Mouse (Mus musculus): ENCODE measurements at regions not wholly inside any gene's neighbourhood (a gene's known extent, or its start where the extent isn't known, plus 50 kb on each side); places are given as distances from the start of the nearest gene placed in this dataset.

DNA sequence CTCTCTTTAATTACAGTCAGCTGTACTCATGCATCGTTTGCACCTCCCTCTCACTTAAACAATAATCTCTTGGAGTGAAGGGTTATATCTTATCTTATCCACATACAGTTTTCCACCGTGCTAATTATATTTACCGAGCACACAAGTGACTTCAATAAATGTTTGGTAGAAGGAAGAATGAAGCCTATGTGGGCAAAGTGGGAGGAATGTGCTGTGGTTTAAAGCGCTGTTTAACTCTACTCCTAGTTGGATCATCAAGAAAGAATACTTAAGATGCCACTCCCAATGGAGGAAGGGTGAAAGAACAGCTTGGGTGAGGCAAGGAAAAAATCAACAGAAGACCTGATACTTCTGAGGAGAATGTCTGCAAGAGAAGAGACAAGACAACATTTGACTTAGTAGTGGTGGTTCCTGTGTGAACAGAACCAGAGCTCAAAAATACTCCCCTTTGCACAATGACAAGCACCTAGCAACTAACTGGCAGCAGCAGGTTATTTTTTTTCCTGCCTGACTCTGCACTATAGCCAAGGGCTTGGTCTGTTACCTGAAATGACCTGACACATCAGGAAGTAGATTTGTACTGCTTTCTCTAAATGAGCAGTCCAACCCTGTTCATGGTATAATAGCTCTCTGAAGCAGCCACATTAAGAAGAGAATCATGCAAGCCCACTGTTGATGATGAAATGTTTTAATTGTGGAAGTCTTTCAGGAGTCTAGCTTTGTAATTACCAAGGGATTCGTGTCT, 424.6 kb upstream of the Nr3c2 start:
- Histone ChIP-seq H3K36me3 (ENCODE audit: control insufficient read depth, insufficient read depth, low read length) (no peaks in the 10 kb centered on the region), H3K4me3 (ENCODE audit: control insufficient read depth in 1 of 2, insufficient read depth in 1 of 2, low read depth in 1 of 2, low read length in 2 of 2) (no peak overlapping the region), H3K27ac (replicated peaks in 1 of 2; ENCODE audit: control insufficient read depth in 1 of 2, insufficient read depth in 1 of 2, low read depth in 2 of 2, low read length in 2 of 2) (no peak overlapping the region), H3K4me2 (ENCODE audit: low read length) (no peak overlapping the region), H3K9me3 (ENCODE audit: control insufficient read depth, low read length) (no peaks in the 10 kb centered on the region), H3K9ac (ENCODE audit: low read length) (no peak overlapping the region), H3K4me1 (ENCODE audit: control insufficient read depth in 2 of 2, insufficient read depth in 2 of 2, low read length in 2 of 2) (no peaks in the 10 kb centered on the region), H3K27me3 (ENCODE audit: control insufficient read depth, insufficient read depth, low read length) (no peaks in the 10 kb centered on the region)
- ATAC-seq (ENCODE audit: insufficient number of reproducible peaks, insufficient read depth, low FRiP score, low read depth), result no peak
- 52% methylated on average over 5 of the region's 5 CpGs for WGBS

DNA sequence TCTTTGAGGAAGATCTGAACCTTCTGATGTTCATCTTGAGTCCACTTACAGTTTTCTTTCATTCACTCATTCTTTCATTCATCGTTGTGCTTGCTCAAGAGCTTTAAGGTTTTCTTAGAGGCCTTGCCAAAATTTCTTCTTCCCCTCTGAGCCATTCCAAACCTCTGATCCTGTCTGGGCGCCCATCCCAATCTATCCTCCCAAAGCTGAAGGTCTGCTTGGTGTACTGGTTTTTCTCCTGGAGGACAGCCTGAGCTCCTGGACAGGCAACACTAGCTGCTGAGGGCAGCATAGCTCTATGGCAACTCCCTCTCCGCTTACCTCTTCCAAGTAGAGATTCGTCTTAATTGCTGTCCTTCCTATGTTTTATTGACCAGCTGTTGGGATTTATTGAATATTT, 420.3 kb upstream of the Nr3c2 start:
- Histone ChIP-seq H3K9ac (ENCODE audit: low read length) (no peak overlapping the region), H3K36me3 (ENCODE audit: control insufficient read depth, insufficient read depth, low read length) (no peaks in the 10 kb centered on the region), H3K4me2 (ENCODE audit: low read length) (no peak overlapping the region), H3K4me1 (ENCODE audit: control insufficient read depth in 2 of 2, insufficient read depth in 2 of 2, low read length in 2 of 2) (no peaks in the 10 kb centered on the region), H3K9me3 (ENCODE audit: control insufficient read depth, low read length) (no peaks in the 10 kb centered on the region), H3K27ac (replicated peaks in 1 of 2; ENCODE audit: control insufficient read depth in 1 of 2, insufficient read depth in 1 of 2, low read depth in 2 of 2, low read length in 2 of 2) (no peak overlapping the region), H3K27me3 (ENCODE audit: control insufficient read depth, insufficient read depth, low read length) (no peaks in the 10 kb centered on the region), H3K4me3 (ENCODE audit: control insufficient read depth in 1 of 2, insufficient read depth in 1 of 2, low read depth in 1 of 2, low read length in 2 of 2) (no peak overlapping the region)
- no peak for ATAC-seq (ENCODE audit: insufficient number of reproducible peaks, insufficient read depth, low FRiP score, low read depth)
- 77% methylated on average over 4 of the region's 4 CpGs for WGBS

DNA sequence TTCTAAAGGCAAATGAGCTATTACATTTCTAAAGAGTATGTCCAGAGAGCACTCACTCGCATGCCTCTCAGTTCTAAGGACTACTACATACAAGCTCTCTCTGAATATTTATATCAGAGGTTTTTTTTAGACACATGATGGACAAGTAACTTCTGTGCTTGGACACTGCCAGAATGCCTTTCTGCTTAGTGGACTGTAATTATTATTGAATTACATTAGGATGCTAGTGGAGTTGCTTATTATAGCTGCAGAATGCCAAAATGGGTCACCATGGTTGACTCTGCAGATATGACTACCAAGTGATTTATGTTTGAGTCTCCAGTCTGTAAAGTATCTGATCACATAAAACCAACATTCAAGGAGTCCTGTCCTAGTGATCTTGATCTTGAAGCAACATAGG, 395.6 kb upstream of the Nr3c2 start:
- H3K9ac ChIP-seq (ENCODE audit: low read length), result no peak overlapping the region
- ATAC-seq (ENCODE audit: insufficient number of reproducible peaks, insufficient read depth, low FRiP score, low read depth), result no peak
- no peak overlapping the region for H3K4me2 ChIP-seq (ENCODE audit: low read length)
- no peak overlapping the region for H3K27ac ChIP-seq (replicated peaks in 1 of 2; ENCODE audit: control insufficient read depth in 1 of 2, insufficient read depth in 1 of 2, low read depth in 2 of 2, low read length in 2 of 2)
- no peaks in the 10 kb centered on the region for H3K4me1 ChIP-seq (ENCODE audit: control insufficient read depth in 2 of 2, insufficient read depth in 2 of 2, low read length in 2 of 2)
- no peaks in the 10 kb centered on the region for H3K9me3 ChIP-seq (ENCODE audit: control insufficient read depth, low read length)
- H3K36me3 ChIP-seq (ENCODE audit: control insufficient read depth, insufficient read depth, low read length), result no peaks in the 10 kb centered on the region
- no peaks in the 10 kb centered on the region for H3K27me3 ChIP-seq (ENCODE audit: control insufficient read depth, insufficient read depth, low read length)
- no peak overlapping the region for H3K4me3 ChIP-seq (ENCODE audit: control insufficient read depth in 1 of 2, insufficient read depth in 1 of 2, low read depth in 1 of 2, low read length in 2 of 2)
- 62% methylated on average over 1 of the region's 1 CpGs for WGBS

DNA sequence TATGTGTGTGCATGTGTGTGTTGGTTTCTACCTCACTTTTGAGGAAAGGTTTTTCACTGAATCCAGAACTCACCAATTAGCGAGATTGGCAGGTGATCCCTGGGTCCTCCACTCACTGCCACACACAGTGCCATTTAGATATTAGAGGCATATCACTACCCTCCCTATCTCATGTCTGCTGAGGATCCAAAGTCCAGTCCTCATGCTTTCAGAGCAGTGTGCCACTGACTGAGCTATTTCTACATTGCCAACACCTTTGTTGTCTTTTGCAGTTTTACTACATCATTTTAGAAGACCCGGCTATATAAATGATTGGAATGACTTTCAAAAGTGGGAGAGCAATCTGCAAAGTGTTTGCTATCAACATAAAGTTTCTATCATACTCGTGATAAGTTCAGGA, 392.0 kb upstream of the Nr3c2 start:
- H3K4me1 ChIP-seq (ENCODE audit: control insufficient read depth in 2 of 2, insufficient read depth in 2 of 2, low read length in 2 of 2), result no peaks in the 10 kb centered on the region
- no peak overlapping the region for H3K4me2 ChIP-seq (ENCODE audit: low read length)
- no peak overlapping the region for H3K4me3 ChIP-seq (ENCODE audit: control insufficient read depth in 1 of 2, insufficient read depth in 1 of 2, low read depth in 1 of 2, low read length in 2 of 2)
- H3K9me3 ChIP-seq (ENCODE audit: control insufficient read depth, low read length), result no peaks in the 10 kb centered on the region
- WGBS, result 71% methylated on average over 3 of the region's 3 CpGs
- no peaks in the 10 kb centered on the region for H3K27me3 ChIP-seq (ENCODE audit: control insufficient read depth, insufficient read depth, low read length)
- ATAC-seq (ENCODE audit: insufficient number of reproducible peaks, insufficient read depth, low FRiP score, low read depth), result no peak
- H3K27ac ChIP-seq (replicated peaks in 1 of 2; ENCODE audit: control insufficient read depth in 1 of 2, insufficient read depth in 1 of 2, low read depth in 2 of 2, low read length in 2 of 2), result no peak overlapping the region
- no peak overlapping the region for H3K9ac ChIP-seq (ENCODE audit: low read length)
- no peaks in the 10 kb centered on the region for H3K36me3 ChIP-seq (ENCODE audit: control insufficient read depth, insufficient read depth, low read length)

DNA sequence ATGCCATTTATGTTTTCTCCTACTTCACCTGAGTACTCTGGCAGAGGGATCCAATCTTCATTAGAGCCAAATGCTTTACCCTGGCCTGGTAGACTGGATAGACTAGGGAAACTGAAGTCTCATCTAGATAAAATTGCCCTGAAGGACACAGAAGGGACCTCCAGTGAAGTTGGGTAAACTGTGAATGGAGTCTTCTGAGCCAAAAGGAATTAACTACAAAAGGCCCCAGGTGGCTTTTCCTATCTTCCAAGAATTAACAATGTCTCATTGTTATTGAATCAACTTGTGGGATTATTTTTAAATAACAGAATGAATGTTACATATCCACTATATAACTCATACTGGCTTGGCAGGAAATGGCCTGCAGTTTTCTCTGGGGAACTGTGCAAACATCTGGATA, 390.0 kb upstream of the Nr3c2 start:
- Histone ChIP-seq H3K4me1 (ENCODE audit: control insufficient read depth in 2 of 2, insufficient read depth in 2 of 2, low read length in 2 of 2) (no peaks in the 10 kb centered on the region), H3K9me3 (ENCODE audit: control insufficient read depth, low read length) (no peaks in the 10 kb centered on the region), H3K27ac (replicated peaks in 1 of 2; ENCODE audit: control insufficient read depth in 1 of 2, insufficient read depth in 1 of 2, low read depth in 2 of 2, low read length in 2 of 2) (no peak overlapping the region), H3K27me3 (ENCODE audit: control insufficient read depth, insufficient read depth, low read length) (no peaks in the 10 kb centered on the region), H3K4me2 (ENCODE audit: low read length) (no peak overlapping the region), H3K9ac (ENCODE audit: low read length) (no peak overlapping the region), H3K4me3 (ENCODE audit: control insufficient read depth in 1 of 2, insufficient read depth in 1 of 2, low read depth in 1 of 2, low read length in 2 of 2) (no peak overlapping the region), H3K36me3 (ENCODE audit: control insufficient read depth, insufficient read depth, low read length) (no peaks in the 10 kb centered on the region)
- no peak for ATAC-seq (ENCODE audit: insufficient number of reproducible peaks, insufficient read depth, low FRiP score, low read depth)

DNA sequence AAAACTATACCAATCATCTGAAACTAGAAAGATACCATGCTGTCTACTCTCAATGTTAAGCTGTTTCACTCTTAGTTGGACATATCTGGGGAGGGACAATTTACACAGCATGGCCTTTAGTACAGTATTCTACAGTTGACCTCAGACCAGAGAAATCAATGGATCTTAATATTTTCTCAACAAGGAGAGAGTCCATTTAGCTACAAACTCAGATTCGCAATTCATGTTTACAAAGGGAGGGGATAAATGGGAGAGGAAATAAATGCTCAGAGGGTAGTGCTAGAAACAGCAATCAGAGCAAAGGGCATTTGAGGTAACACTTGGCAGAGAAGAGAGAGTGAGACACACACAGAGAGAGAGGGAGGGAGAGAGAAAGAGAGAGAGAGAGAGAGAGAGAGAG, 385.1 kb upstream of the Nr3c2 start:
- H3K27me3 ChIP-seq (ENCODE audit: control insufficient read depth, insufficient read depth, low read length), result no peaks in the 10 kb centered on the region
- H3K36me3 ChIP-seq (ENCODE audit: control insufficient read depth, insufficient read depth, low read length), result no peaks in the 10 kb centered on the region
- H3K27ac ChIP-seq (replicated peaks in 1 of 2; ENCODE audit: control insufficient read depth in 1 of 2, insufficient read depth in 1 of 2, low read depth in 2 of 2, low read length in 2 of 2), result no peak overlapping the region
- H3K9ac ChIP-seq (ENCODE audit: low read length), result no peak overlapping the region
- no peaks in the 10 kb centered on the region for H3K9me3 ChIP-seq (ENCODE audit: control insufficient read depth, low read length)
- no peak overlapping the region for H3K4me2 ChIP-seq (ENCODE audit: low read length)
- ATAC-seq (ENCODE audit: insufficient number of reproducible peaks, insufficient read depth, low FRiP score, low read depth), result no peak
- H3K4me1 ChIP-seq (ENCODE audit: control insufficient read depth in 2 of 2, insufficient read depth in 2 of 2, low read length in 2 of 2), result no peaks in the 10 kb centered on the region
- WGBS, result 74% methylated on average over 1 of the region's 1 CpGs
- no peak overlapping the region for H3K4me3 ChIP-seq (ENCODE audit: control insufficient read depth in 1 of 2, insufficient read depth in 1 of 2, low read depth in 1 of 2, low read length in 2 of 2)

DNA sequence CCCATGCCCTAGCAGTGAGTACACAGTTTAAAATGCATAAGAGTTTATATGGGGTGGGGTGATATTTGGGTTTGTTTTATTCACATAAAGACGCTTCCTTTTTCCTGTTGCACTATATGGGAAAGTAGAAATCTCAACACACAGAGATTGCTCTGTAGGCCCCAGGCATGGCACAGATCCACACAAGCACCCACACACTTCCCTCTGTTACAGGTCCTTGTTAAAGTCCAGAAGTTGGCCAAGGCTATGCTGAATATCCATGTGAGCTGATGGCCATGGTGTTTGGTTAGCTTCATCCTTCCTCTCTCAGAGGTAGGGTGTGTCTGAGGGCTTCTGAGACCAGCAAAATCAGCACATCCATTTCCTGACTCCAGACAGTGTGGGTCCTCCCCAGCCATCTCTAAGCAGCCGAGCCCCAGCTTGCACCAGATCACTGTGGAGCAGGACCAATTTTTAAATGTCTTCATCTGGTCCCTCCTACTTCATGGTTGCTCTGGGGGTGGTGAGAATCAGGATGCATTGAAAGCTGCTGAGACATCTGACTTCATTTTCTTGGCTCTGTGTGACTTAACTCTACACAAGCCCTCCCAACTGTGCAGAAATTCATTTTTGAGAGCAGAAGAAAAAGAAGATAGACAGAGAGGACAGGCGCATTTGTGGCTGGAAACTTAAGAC, 360.3 kb upstream of the Nr3c2 start:
- 80% methylated on average over 3 of the region's 3 CpGs for WGBS

DNA sequence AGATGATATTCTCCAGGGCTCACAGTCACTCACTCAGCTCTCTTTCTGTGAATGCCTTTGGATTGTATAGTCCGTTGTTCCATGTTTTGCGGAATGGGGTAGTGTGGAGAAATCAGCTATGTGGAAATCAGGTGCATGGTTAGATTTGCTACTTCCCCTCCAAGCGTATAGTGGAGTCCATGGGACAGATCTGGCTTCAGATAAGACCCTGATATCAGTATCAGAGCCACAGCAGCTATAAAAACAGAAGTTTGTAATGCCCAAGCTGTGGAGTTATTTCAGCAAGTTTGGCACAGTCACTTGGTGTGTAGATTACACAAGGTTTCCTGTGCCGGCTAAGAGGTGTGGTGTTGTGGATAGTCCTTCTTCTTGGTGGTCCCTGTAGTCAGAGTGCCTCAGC, 359.6 kb upstream of the Nr3c2 start:
- no peak overlapping the region for H3K4me2 ChIP-seq (ENCODE audit: low read length)
- no peak overlapping the region for H3K9ac ChIP-seq (ENCODE audit: low read length)
- no peaks in the 10 kb centered on the region for H3K4me1 ChIP-seq (ENCODE audit: control insufficient read depth in 2 of 2, insufficient read depth in 2 of 2, low read length in 2 of 2)
- no peaks in the 10 kb centered on the region for H3K9me3 ChIP-seq (ENCODE audit: control insufficient read depth, low read length)
- ATAC-seq (ENCODE audit: insufficient number of reproducible peaks, insufficient read depth, low FRiP score, low read depth), result no peak
- H3K27ac ChIP-seq (replicated peaks in 1 of 2; ENCODE audit: control insufficient read depth in 1 of 2, insufficient read depth in 1 of 2, low read depth in 2 of 2, low read length in 2 of 2), result no peak overlapping the region
- no peaks in the 10 kb centered on the region for H3K27me3 ChIP-seq (ENCODE audit: control insufficient read depth, insufficient read depth, low read length)
- WGBS, result 76% methylated on average over 4 of the region's 4 CpGs
- H3K4me3 ChIP-seq (ENCODE audit: control insufficient read depth in 1 of 2, insufficient read depth in 1 of 2, low read depth in 1 of 2, low read length in 2 of 2), result no peak overlapping the region
- no peaks in the 10 kb centered on the region for H3K36me3 ChIP-seq (ENCODE audit: control insufficient read depth, insufficient read depth, low read length)

More for the DNA sequence above, 360.3 kb upstream of the Nr3c2 start:
- H3K4me3 ChIP-seq (ENCODE audit: control insufficient read depth in 1 of 2, insufficient read depth in 1 of 2, low read depth in 1 of 2, low read length in 2 of 2), result no peak overlapping the region
- H3K36me3 ChIP-seq (ENCODE audit: control insufficient read depth, insufficient read depth, low read length), result no peaks in the 10 kb centered on the region
- no peak for ATAC-seq (ENCODE audit: insufficient number of reproducible peaks, insufficient read depth, low FRiP score, low read depth)
- no peak overlapping the region for H3K9ac ChIP-seq (ENCODE audit: low read length)
- H3K27me3 ChIP-seq (ENCODE audit: control insufficient read depth, insufficient read depth, low read length), result no peaks in the 10 kb centered on the region
- no peak overlapping the region for H3K27ac ChIP-seq (replicated peaks in 1 of 2; ENCODE audit: control insufficient read depth in 1 of 2, insufficient read depth in 1 of 2, low read depth in 2 of 2, low read length in 2 of 2)
- H3K4me2 ChIP-seq (ENCODE audit: low read length), result no peak overlapping the region
- no peaks in the 10 kb centered on the region for H3K4me1 ChIP-seq (ENCODE audit: control insufficient read depth in 2 of 2, insufficient read depth in 2 of 2, low read length in 2 of 2)
- no peaks in the 10 kb centered on the region for H3K9me3 ChIP-seq (ENCODE audit: control insufficient read depth, low read length)
